Mouse (Mus musculus): Measurements from ENCODE around the gene Ctcfl.
"Not testable (repeated sequence)": the region's sequence is repeated elsewhere in the genome, so short reads cannot be mapped to it uniquely, and the experiment has no call there.

DNA sequence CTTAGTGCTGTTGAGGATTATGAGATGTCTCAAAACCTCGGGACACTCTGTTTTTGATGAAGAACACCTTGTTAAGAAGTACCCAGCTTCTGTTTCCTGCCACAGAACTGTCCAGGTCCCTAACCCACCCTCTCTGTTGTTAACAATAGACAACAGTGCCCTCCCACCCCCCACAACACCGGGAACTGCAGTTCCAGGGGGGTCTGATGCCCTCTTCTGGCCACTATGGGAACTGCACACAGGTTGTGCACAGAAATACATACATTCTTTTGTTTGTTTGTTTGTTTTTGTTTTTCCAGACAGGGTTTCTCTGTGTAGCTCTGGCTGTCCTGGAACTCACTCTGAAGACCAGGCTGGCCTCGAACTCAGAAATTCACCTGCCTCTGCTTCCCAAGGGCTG lies 5.5 kb downstream of the Ctcfl start:
- not testable (repeated sequence) for TF ChIP-seq POLR2A (IDR thresholded peaks at IDR 0.05; ENCODE audit: insufficient read depth, low read length); EP300 (IDR thresholded peaks at IDR 0.05; ENCODE audit: insufficient read depth, low read depth, low read length)
- peak; percentile 29 for TF ChIP-seq CTCF (IDR thresholded peaks at IDR 0.05; ENCODE audit: low read depth, low read length)

Data from ES-Bruce4 (cell line).